Mouse (Mus musculus): ENCODE results near the gene Cacna1g. TPM values are rescaled to one million over a fixed set of nuclear protein-coding genes. Genes with fewer than 3 reads are reported as not detected.

Gene Cacna1g
- total RNA-seq, 2 experiments from 2014 or later, result 83.4 to 92.5 TPM

DNA sequence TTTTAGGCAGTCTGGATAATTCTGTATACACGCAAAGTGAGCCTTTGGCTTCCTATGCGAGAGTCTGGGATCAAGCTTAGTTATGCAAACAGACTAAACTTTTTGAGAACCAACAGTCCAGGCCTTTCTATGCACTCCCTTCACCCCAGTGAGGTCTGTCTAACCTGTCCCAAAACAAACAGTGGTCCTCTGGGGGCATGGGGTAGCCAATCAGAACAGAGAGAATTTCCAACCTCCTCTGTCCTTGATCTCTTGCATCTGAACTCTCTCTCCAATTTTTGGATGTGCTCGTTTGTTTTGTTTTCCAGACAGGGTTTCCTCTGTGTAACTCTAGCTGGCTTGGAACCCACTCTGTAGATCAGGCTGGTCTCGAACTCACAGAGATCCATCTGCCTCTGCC, 85.0 kb downstream of the Cacna1g start:
- intact Hi-C loops (cut with DNase I), result no loop called here
- no peak for DNase-seq (ENCODE audit: low spot score in 2 of 2)

- intact Hi-C loops (cut with DNase I), result no loop called here
- DNase-seq (ENCODE audit: low spot score in 2 of 2), result no peak
Measured at GRCm38 (mm10) chr11:94387756-94388155, 86.2 kb downstream of the Cacna1g start.

GRCm38 (mm10) chr11:94385977-94386771, 87.8 kb downstream of the Cacna1g start:
- DNase-seq (ENCODE audit: low spot score in 2 of 2), result peak; percentile 23 to 47
- intact Hi-C loops (cut with DNase I), result no loop called here

DNA sequence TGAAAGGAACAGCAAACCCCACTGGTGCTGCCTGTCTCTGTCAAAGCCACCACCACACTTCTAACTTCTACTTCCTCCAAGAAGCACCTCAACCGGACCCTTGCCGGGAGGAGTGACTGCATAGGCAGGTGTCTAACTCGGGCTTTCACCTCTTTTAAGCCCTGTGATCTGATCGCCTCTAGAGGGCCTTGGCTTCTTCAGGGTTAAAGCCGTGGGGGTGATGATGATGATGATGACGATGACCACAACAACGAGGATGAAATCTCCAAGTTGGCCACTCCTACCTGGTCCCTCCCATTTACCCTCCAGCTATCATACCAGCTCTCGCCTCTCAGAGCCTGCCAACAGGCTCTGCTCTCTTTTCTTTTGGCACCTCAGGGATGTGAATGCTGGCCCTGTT, 94.3 kb downstream of the Cacna1g start:
- DNase-seq (ENCODE audit: low spot score in 2 of 2), result no peak
- intact Hi-C loops (cut with DNase I), result no loop called here

DNA sequence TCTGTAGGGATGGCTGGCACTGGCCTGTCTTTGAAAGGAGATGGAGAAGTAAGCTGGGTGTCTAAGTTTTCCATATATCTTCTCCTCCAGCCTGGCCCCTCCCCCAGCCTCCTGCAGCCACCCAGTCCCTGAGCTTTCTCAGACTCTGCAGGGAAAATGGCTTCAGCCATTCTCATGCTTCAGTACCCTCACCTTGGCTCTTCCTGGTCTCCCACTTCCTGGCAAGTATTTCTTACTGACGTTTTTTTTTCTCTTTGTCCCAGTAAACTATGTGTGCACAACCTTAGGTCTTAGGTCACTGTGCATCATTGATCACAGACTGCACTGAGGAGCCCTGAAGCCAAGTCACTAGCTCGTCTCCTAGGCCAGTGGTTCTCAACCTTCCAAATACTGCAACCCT, 94.9 kb downstream of the Cacna1g start:
- intact Hi-C loops (cut with DNase I), result no loop called here
- DNase-seq (ENCODE audit: low spot score in 2 of 2), result no peak

- DNase-seq (ENCODE audit: low spot score in 2 of 2), result no peak
Measured at GRCm38 (mm10) chr11:94374276-94374948, 99.6 kb downstream of the Cacna1g start.

DNA sequence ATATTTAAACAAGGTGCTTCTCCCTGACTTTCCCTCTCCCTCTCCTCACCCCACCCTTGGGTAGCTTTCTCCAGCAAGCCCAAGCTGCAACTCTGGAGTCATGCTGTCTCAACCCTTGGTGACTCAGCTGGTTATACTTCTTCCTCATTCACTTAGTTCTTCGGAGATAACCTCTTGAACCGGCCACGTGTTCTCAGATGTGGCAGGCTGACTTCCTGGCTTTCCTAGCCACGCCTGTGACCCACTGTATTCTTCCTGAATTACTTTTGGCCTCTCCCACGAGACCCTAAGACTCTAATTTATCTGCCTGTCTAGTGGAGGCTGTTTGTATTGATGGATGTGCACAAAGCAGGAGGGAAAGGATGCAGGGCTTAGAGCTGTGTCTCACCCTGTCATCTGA, 103.2 kb downstream of the Cacna1g start:
- no peak for DNase-seq (ENCODE audit: low spot score in 2 of 2)

More at GRCm38 (mm10) chr11:94374276-94374948, 99.6 kb downstream of the Cacna1g start:
- intact Hi-C loops (cut with DNase I), result no loop called here

GRCm38 (mm10) chr11:94369981-94370380, 104.0 kb downstream of the Cacna1g start:
- intact Hi-C loops (cut with DNase I), result no loop called here
- DNase-seq (ENCODE audit: low spot score in 2 of 2), result no peak

More for the DNA sequence above, 103.2 kb downstream of the Cacna1g start:
- intact Hi-C loops (cut with DNase I), result no loop called here

- no peak for DNase-seq (ENCODE audit: low spot score in 2 of 2)
- intact Hi-C loops (cut with DNase I), result no loop called here
Measured at GRCm38 (mm10) chr11:94365340-94365739, 108.7 kb downstream of the Cacna1g start.

GRCm38 (mm10) chr11:94363690-94364089, 110.3 kb downstream of the Cacna1g start:
- no peak for DNase-seq (ENCODE audit: low spot score in 2 of 2)
- intact Hi-C loops (cut with DNase I), result no loop called here

- DNase-seq (ENCODE audit: low spot score in 2 of 2), result no peak
- intact Hi-C loops (cut with DNase I), result no loop called here
Measured at GRCm38 (mm10) chr11:94362101-94362500, 111.9 kb downstream of the Cacna1g start.

DNA sequence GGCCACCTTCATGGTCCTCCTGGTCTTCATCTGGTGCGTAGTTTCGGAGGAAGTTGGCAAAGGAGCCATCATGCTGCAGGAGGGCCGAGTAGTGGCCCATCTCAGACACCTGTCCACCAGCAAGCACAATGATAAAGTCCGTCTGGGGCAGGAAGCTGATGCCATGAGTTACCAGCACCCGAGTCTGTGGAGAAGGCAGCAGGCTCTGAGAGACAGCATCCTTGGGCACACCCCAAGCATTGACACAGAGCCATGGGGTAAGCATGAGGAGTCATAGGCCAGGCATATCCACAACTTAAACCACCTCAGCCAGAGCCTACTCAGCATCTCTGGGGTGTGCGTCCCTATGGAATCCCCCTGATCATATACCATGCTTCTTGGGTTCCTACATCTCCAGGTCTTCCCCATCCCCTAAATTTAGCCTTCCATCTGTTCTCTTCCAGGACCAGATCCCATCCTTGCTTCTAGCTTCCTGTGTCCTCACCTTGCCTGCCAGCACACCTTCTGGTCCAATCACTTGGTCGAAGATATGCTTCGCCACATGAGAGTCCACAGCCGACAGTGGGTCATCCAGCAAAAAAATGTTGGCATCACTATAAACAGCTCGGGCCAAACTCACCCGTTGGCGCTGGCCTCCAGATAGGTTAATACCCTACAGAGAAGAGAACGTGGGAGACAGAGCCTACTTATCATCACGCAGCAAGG, 112.7 kb downstream of the Cacna1g start:
- intact Hi-C loops (cut with DNase I), result no loop called here

GRCm38 (mm10) chr11:94359168-94359567, 114.8 kb downstream of the Cacna1g start:
- DNase-seq (ENCODE audit: low spot score in 2 of 2), result no peak
- intact Hi-C loops (cut with DNase I), result no loop called here

More for the DNA sequence above, 112.7 kb downstream of the Cacna1g start:
- DNase-seq (ENCODE audit: low spot score in 2 of 2), result no peak

Other genes starting within 250 kb of the Cacna1g start
- gene Wfikkn2, start 228.2 kb downstream of the Cacna1g start, total RNA-seq (2021), result 1 to 10 TPM; 1.6 to 2.3 TPM
- not detected for gene Gm21885, start 192.3 kb downstream of the Cacna1g start, total RNA-seq (2021)
- 100 to 1,000 TPM; 108 to 120 TPM for gene Luc7l3, start 152.2 kb downstream of the Cacna1g start, total RNA-seq (2021)
- gene Ankrd40, start 146.2 kb downstream of the Cacna1g start, total RNA-seq (2021), result 100 to 1,000 TPM; 138 to 144 TPM
- 1 to 10 TPM; 2.0 to 2.9 TPM for gene Abcc3, start 81.2 kb downstream of the Cacna1g start, total RNA-seq (2021)
- gene Spata20, start 12.0 kb upstream of the Cacna1g start, total RNA-seq (2021), result under 1 TPM; 0.27 to 0.69 TPM
- gene Epn3, start 25.8 kb upstream of the Cacna1g start, total RNA-seq (2021), result under 1 TPM; 0.73 to 0.92 TPM
- 1 to 10 TPM; 2.9 to 5.3 TPM for gene Mycbpap, start 47.5 kb upstream of the Cacna1g start, total RNA-seq (2021)
- gene Rsad1, start 75.1 kb upstream of the Cacna1g start, total RNA-seq (2021), result 10 to 100 TPM; 12.9 to 14.1 TPM
- under 1 TPM in 1 of 2 experiments, not detected in 1; 0.21 TPM for gene Chad, start 90.8 kb upstream of the Cacna1g start, total RNA-seq (2021)
- 10 to 100 TPM; 13.6 to 16.6 TPM for gene Acsf2, start 127.7 kb upstream of the Cacna1g start, total RNA-seq (2021)
- 10 to 100 TPM; 84.2 to 90.4 TPM for gene Lrrc59, start 155.6 kb upstream of the Cacna1g start, total RNA-seq (2021)
- 10 to 100 TPM; 72.1 to 74.6 TPM for gene Mrpl27, start 179.6 kb upstream of the Cacna1g start, total RNA-seq (2021)
- under 1 TPM in 1 of 2 experiments, not detected in 1; 0.32 TPM for gene Eme1, start 179.8 kb upstream of the Cacna1g start, total RNA-seq (2021)
- 10 to 100 TPM; 21.8 to 23.7 TPM for gene Xylt2, start 203.3 kb upstream of the Cacna1g start, total RNA-seq (2021)
- not detected for gene Gm11541, start 230.3 kb upstream of the Cacna1g start, total RNA-seq (2021)